Mouse (Mus musculus) thymus, postnatal 14 days (tissue): ENCODE measurements at regions not wholly inside any gene's neighbourhood (a gene's known extent, or its start where the extent isn't known, plus 50 kb on each side); places are given as distances from the start of the nearest gene placed in this dataset.

ENCODE experiments used
- DNase-seq: peaks from one replicate; pipeline ENCODE4 v3.0.0; 2021

GRCm38 (mm10) chr6:12140596-12140995, 233.0 kb downstream of the Phf14 start:
- DNase-seq = no peak

DNA sequence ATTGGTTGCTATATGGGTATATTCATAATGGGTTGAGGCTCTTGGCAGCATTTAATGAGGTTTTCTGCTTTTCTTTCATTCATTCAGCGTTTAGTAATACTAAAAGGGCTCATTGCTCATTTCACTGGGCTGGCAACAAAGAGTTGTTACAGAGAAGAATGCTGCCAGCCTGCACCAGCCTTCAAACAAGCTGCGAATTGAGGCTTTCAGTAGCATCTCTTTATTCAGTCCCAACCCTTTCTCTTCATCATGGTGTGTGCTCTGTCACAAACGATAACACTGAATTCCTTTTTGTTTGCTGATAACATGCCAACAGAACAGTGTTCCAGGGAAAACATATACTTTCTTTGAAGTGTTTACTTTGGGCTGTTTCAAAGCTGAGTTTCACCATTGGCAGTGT, 237.6 kb downstream of the Phf14 start:
- no peak for DNase-seq

- DNase-seq = no peak
These were observed 243.2 kb downstream of the Phf14 start for GRCm38 (mm10) chr6:12150613-12151333.

DNA sequence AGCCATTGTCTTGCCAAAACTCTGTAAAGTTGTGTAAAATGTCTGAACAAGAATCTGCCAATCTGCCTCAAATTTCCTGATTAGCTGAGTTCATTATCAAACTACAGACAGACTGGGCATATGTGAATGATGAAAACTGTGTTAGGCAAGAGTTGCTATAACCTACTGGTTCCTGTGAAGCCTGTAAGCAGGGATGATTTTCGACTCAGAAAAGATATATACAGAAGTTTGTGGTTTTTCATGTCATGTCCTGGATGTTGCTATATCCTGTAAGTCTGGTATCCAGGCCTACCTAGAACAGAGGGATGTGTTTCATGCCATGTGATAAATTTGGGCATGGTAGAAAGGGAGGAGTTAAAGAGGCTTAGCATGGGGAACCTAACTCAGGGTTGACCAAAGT, 256.4 kb downstream of the Phf14 start:
- no peak for DNase-seq

DNA sequence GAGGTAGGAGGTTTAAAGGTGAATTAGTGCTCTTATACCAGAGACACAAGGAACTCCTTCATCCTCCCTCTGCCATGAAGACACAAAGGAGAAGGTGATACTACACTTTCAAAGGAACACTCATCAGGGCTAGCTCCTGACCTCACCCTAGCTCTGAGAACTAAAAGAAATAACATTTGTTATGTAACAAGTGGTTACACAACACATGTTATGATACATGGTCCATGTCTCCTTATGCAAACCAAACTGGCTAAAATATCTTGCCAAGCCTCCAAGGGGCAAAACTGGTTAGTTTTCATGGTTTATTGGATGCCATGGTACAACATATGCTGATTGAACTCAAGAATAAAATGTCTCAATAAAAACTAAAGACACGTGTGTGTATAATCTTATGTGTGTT, 260.9 kb downstream of the Phf14 start:
- DNase-seq = no peak

DNA sequence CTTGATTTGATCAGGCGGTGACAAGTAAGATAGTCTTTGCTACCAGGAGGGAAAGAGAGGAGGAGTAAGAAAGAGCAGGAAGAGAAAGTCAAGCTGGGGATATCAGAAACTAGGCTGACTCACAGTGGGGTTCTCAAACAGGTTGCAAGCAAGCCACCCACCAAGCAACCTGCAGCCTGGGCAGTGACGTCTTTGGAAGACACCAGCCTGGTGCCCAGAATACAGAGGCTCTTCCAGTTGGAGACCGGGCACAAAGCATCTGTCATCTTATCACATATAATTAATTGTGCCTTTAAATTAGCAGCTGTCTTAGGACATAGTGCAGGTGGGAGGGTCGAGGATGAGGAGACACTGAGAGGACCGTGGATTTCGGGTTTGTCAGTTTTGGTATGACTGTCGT, 261.8 kb downstream of the Phf14 start:
- DNase-seq = no peak

- no peak for DNase-seq
These were observed 263.1 kb downstream of the Phf14 start for GRCm38 (mm10) chr6:12170722-12171121.

- DNase-seq = no peak
These were observed 263.6 kb downstream of the Phf14 start for GRCm38 (mm10) chr6:12171189-12171588.

DNA sequence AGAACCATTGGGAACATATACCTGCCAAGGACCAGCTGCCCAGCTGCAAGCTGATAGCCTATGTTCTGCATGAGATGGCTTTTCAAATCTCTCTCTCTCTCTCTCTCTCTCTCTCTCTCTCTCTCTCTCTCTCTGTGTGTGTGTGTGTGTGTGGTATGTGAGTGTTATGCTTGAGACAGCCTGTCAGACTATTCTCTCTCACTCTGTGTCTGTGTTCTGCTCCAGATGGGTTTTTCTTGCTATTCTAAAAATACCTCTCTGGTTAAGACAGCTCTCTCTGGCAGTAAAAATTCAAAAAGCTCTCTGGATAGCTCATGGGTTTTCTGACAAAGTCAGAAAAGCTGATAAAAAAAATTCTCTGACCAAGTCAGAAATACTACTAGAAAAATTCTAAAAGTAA, 270.4 kb downstream of the Phf14 start:
- no peak for DNase-seq

DNA sequence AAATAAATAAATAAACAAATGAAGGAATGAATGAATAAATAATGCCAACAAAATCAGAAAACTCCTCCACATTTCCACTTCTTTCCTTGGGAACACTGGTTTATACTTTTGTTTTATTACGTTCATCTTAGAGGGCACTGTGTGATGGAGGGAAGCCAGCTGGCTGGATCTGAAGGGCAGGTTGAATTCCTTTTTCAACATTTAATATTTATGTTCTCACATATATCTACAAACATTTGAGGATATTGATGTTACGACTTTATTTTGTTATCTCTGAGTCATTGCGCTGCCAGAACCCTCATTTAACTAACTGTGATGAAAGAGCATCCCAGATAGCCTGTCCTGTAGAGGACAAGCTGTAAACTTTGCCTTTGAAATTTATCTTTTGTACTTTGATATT, 273.3 kb downstream of the Phf14 start:
- no peak for DNase-seq

- no peak for DNase-seq
These were observed 302.6 kb downstream of the Phf14 start for GRCm38 (mm10) chr6:12210190-12210589.

GRCm38 (mm10) chr6:12214526-12215177, 307.0 kb downstream of the Phf14 start:
- DNase-seq = no peak

DNA sequence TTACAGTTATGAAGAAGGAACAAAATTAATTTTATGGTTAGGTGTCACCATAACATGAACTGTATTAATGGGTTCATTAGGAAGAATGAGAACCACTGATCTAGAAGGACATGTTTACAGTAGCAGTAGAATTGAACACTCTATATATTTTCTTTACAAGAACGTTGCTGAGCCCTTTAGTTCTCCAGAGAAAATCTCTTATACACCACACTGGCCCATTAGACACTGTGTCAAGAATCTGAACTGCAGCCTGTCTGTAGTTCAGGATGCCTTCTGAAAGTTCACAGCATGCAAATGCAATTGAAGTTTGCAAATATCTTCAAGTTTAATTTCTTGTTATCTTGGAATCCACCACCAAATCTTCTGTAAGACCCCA, 307.6 kb downstream of the Phf14 start:
- no peak for DNase-seq

- no peak for DNase-seq
These were observed 336.5 kb downstream of the Phf14 start for GRCm38 (mm10) chr6:12244151-12244550.

GRCm38 (mm10) chr6:12247975-12248374, 340.4 kb downstream of the Phf14 start:
- DNase-seq = no peak

DNA sequence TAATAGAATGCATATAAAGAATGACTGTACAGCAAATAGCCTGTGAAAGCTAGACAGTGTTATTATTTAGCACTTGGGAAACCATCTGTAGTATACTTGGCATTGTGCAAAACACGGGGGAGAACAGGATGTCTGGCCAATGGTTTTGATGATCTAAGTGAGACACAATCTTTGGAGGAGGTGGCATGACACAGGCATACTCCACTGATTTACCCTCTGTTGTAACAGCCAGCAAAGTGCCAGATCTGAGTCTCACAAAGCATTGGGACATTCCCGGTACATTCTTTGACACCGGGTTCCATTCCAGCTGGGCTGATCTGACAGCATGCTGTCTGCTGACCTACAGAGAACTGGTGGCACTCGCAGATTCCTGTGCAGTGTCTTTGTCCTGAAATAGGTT, 341.0 kb downstream of the Phf14 start:
- no peak for DNase-seq

- no peak for DNase-seq
These were observed 346.9 kb downstream of the Phf14 start for GRCm38 (mm10) chr6:12254507-12254906.

- no peak for DNase-seq
These were observed 347.8 kb downstream of the Phf14 start for GRCm38 (mm10) chr6:12255434-12255833.

DNA sequence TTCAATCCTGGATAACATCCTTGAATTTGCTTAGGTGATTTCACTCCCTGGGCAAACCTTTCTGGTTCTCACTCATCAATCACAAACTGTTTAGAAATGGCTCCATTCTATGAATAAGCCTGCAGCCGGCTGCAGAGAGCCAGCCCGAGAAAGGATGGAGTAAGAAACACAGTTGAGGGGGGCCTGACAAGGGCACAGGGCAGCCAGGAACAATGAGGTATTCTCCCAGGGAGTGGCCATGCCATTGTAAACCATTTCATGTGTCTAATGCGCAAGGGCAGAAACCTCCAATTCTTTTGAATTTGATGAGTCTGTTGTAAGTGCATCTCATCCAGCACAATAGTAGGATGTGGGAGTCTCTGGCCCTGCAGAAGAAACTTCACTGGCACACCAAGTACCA, 350.7 kb downstream of the Phf14 start:
- DNase-seq = no peak

- no peak for DNase-seq
These were observed 351.4 kb downstream of the Phf14 start for GRCm38 (mm10) chr6:12258940-12259481.

DNA sequence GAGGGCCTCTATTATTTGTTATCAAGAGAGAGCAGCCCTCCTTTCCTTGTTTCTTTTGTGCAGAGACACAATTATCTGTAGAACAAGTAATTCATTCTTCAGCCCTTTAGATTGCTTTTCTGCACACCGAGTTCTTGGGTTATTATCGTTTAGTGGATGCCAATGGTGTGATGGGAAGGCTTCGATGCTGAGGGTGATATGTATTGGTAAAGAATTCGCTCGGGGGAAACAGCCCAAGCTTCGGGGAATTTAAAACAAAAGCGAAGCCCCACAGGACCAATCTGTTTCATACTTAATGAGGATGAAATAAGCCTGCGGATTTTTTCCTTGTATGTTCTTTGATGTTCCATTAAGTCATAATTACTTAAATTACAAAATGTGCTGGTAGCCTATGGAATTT, 352.0 kb downstream of the Phf14 start:
- no peak for DNase-seq

GRCm38 (mm10) chr6:12260325-12261076, 352.9 kb downstream of the Phf14 start:
- DNase-seq = peak; percentile 36
